ENCODE assay signal across 9 mouse cellular contexts in genomic region chr15:86168941-86169816, GRCm38 (mm10). TPM values are rescaled to one million over a fixed set of nuclear protein-coding genes. Genes with fewer than 3 reads are reported as not detected.
DNase-seq lines count a peak whose midpoint lies in the region; ATAC-seq and TF ChIP-seq lines count a peak whose summit lies in the region.
"Had no signal": no experiment of that assay in that cellular context is flagged by ENCODE, and none has a peak within 500 bp of the region (broad histone marks: within the 10 kb centered on the region; RNA-seq: fewer than 3 reads in every experiment).

No protein-coding gene starts in this region.

- intact Hi-C loops in heart, adult 2 months (cut with DNase I), result loop anchor here (2.0 kb wide), 1 partner anchor 60 kb away; no protein-coding TSS in a partner anchor
- intact Hi-C loops in left cerebral cortex, adult 2 months (cut with DNase I), result no loop called here
- intact Hi-C loops in left cerebral cortex, postnatal 14 days (cut with DNase I), result loop anchor here (5.0 kb wide), 1 partner anchor 58 kb away; no protein-coding TSS in a partner anchor

- peak overlapping the region; percentile 74 for H3K27ac ChIP-seq in heart, adult 2 months
- no peak overlapping the region for H3K27ac ChIP-seq in heart, embryonic 11.5 days (ENCODE audit: low read depth, low read length)
- peak overlapping the region; percentile 77 for H3K27ac ChIP-seq in left cerebral cortex, adult 2 months
- H3K27ac ChIP-seq in stomach, postnatal 0 days (replicated peaks), result peak overlapping the region; percentile 67

- no peak for TF ChIP-seq EP300 in heart, adult 2 months (IDR thresholded peaks at IDR 0.05; ENCODE audit: insufficient read depth, low read depth, low read length)
- no peak for TF ChIP-seq EP300 in stomach, postnatal 0 days (optimal IDR thresholded peaks at IDR 0.05)

- TF ChIP-seq POLR2A in heart, adult 2 months (IDR thresholded peaks at IDR 0.05; ENCODE audit: insufficient read depth, low read depth, low read length), result no peak

- H3K4me3 ChIP-seq in heart, adult 2 months, result no peak overlapping the region
- no peak overlapping the region for H3K4me3 ChIP-seq in heart, embryonic 11.5 days (ENCODE audit: low read depth, low read length)
- no peak overlapping the region for H3K4me3 ChIP-seq in left cerebral cortex, adult 2 months
- no peak overlapping the region for H3K4me3 ChIP-seq in stomach, postnatal 0 days (ENCODE audit: low read depth, low read length)

- no peaks in the 10 kb centered on the region for H3K27me3 ChIP-seq in heart, adult 2 months (ENCODE audit: control insufficient read depth, insufficient read depth, low read length)
- no peaks in the 10 kb centered on the region for H3K27me3 ChIP-seq in heart, embryonic 11.5 days (ENCODE audit: control insufficient read depth, insufficient read depth, low read length)
- no peaks in the 10 kb centered on the region for H3K27me3 ChIP-seq in stomach, postnatal 0 days (ENCODE audit: control insufficient read depth, insufficient read depth, low read length)

- H3K4me2 ChIP-seq in heart, embryonic 11.5 days, result no peak overlapping the region
- H3K4me2 ChIP-seq in stomach, postnatal 0 days (replicated peaks; ENCODE audit: low read depth), result no peak overlapping the region

- DNase-seq in heart, adult 2 months, result no peak
- no peak for DNase-seq in left cerebral cortex, adult 2 months (ENCODE audit: extremely low spot score in 1 of 2, low spot score in 2 of 2)
- DNase-seq in left cerebral cortex, postnatal 14 days (ENCODE audit: low spot score in 2 of 2), result no peak
- DNase-seq in thymus, postnatal 14 days, result peak; percentile 33
- no peak for DNase-seq in thymus, postnatal 0 days (ENCODE audit: low spot score)
- DNase-seq in stomach, postnatal 0 days (ENCODE audit: low spot score), result no peak
- DNase-seq in adipocyte (ENCODE audit: low spot score), result no peak
- DNase-seq: gastrocnemius, postnatal 14 days had no signal

- H3K79me2 ChIP-seq in heart, adult 2 months (replicated peaks; ENCODE audit: control insufficient read depth, insufficient read depth, low read length), result peaks cover 6% of the 10 kb centered on the region

- WGBS in heart, adult 2 months, result 45% methylated on average over 12 of the region's 12 CpGs
- WGBS in heart, embryonic 11.5 days (ENCODE audit: insufficient replicate concordance), result 72% methylated on average over 12 of the region's 12 CpGs
- WGBS in stomach, postnatal 0 days, result 75% methylated on average over 12 of the region's 12 CpGs

- no peaks in the 10 kb centered on the region for H3K9me3 ChIP-seq in heart, embryonic 11.5 days (replicated peaks; ENCODE audit: control insufficient read depth, low read length)
- H3K9me3 ChIP-seq in stomach, postnatal 0 days (ENCODE audit: control insufficient read depth, low read length), result no peaks in the 10 kb centered on the region

- ATAC-seq in heart, embryonic 11.5 days (replicated peaks; ENCODE audit: insufficient number of reproducible peaks, low FRiP score, low TSS enrichment), result no peak
- ATAC-seq in stomach, postnatal 0 days (ENCODE audit: low FRiP score, low TSS enrichment), result no peak

- no peak overlapping the region for H3K9ac ChIP-seq in heart, adult 2 months (ENCODE audit: low read depth, low read length)
- no peak overlapping the region for H3K9ac ChIP-seq in heart, embryonic 11.5 days (ENCODE audit: low read depth, low read length)
- no peak overlapping the region for H3K9ac ChIP-seq in stomach, postnatal 0 days (ENCODE audit: low read length)

- peaks cover 39% of the 10 kb centered on the region for H3K4me1 ChIP-seq in heart, adult 2 months (ENCODE audit: control insufficient read depth, insufficient read depth, low read length)
- H3K4me1 ChIP-seq in heart, embryonic 11.5 days (ENCODE audit: control insufficient read depth, insufficient read depth, low read length), result peaks cover 52% of the 10 kb centered on the region
- peaks cover 10% of the 10 kb centered on the region; the same call in 1 of the 2 replicates for H3K4me1 ChIP-seq in stomach, postnatal 0 days (replicated peaks; ENCODE audit: control insufficient read depth, insufficient read depth)

- no peaks in the 10 kb centered on the region; the same call in 1 of the 2 replicates for H3K36me3 ChIP-seq in heart, adult 2 months (ENCODE audit: control insufficient read depth, insufficient read depth, low read length)
- H3K36me3 ChIP-seq in heart, embryonic 11.5 days (ENCODE audit: control insufficient read depth, insufficient read depth, low read length), result no peaks in the 10 kb centered on the region
- no peaks in the 10 kb centered on the region for H3K36me3 ChIP-seq in stomach, postnatal 0 days (ENCODE audit: control insufficient read depth, insufficient read depth, low read length)

- TF ChIP-seq CTCF in heart, adult 2 months (IDR thresholded peaks at IDR 0.05), result no peak
- no peak for TF ChIP-seq CTCF in left cerebral cortex, adult 2 months (IDR thresholded peaks at IDR 0.05)
- TF ChIP-seq CTCF in stomach, postnatal 0 days (IDR thresholded peaks at IDR 0.05; ENCODE audit: low read depth), result no peak

RNA-seq across cellular contexts. Expression of gene Cerk, which starts 16.8 kb away (rescaled TPM):
- total RNA-seq in heart, adult 2 months (2021), result 10 to 100 TPM; 30.4 to 33.5 TPM
- 26.0 and 38.0 TPM in 2 replicates for polyA plus RNA-seq in heart, adult 2 months (2012; rRNA removed)
- polyA plus RNA-seq in heart, embryonic 11.5 days (2014; fragmentation: Nextera tagmentation; extraction: Ambion mirVana), result 10.1 and 10.6 TPM in 2 replicates
- total RNA-seq in left cerebral cortex, adult 2 months (2021), result 10 to 100 TPM; 57.9 to 59.0 TPM
- 10 to 100 TPM; 46.6 to 46.8 TPM for total RNA-seq in left cerebral cortex, postnatal 14 days (2021)
- 54.4 and 64.4 TPM in 2 replicates for polyA plus RNA-seq in thymus, postnatal 0 days (2015; fragmentation: Nextera tagmentation; extraction: Ambion mirVana)
- polyA plus RNA-seq in stomach, postnatal 0 days (2015; fragmentation: Nextera tagmentation; extraction: Ambion mirVana), result 4.6 and 5.2 TPM in 2 replicates

RNA-seq across cellular contexts. Expression of gene Tbc1d22a, which starts 45.1 kb away (rescaled TPM):
- total RNA-seq in heart, adult 2 months (2021), result 10 to 100 TPM; 21.8 to 25.6 TPM
- 23.2 and 30.1 TPM in 2 replicates for polyA plus RNA-seq in heart, adult 2 months (2012; rRNA removed)
- polyA plus RNA-seq in heart, embryonic 11.5 days (2014; fragmentation: Nextera tagmentation; extraction: Ambion mirVana), result 6.0 and 7.3 TPM in 2 replicates
- total RNA-seq in left cerebral cortex, adult 2 months (2021), result 10 to 100 TPM; 32.8 to 34.3 TPM
- total RNA-seq in left cerebral cortex, postnatal 14 days (2021), result 10 to 100 TPM; 23.2 to 24.5 TPM
- 19.8 and 21.0 TPM in 2 replicates for polyA plus RNA-seq in thymus, postnatal 0 days (2015; fragmentation: Nextera tagmentation; extraction: Ambion mirVana)
- polyA plus RNA-seq in stomach, postnatal 0 days (2015; fragmentation: Nextera tagmentation; extraction: Ambion mirVana), result 8.7 TPM in 2 replicates
